Comparison of ENCODE assay signal across 8 mouse cellular contexts in genomic region chr17:36355343-36355742, GRCm38 (mm10). TPM values are rescaled to one million over a fixed set of nuclear protein-coding genes. Genes with fewer than 3 reads are reported as not detected.
DNase-seq lines count a peak whose midpoint lies in the region; ATAC-seq lines count a peak whose summit lies in the region.
"Not testable (repeated sequence)": the region's sequence is repeated elsewhere in the genome, so short reads cannot be mapped to it uniquely, and the experiment has no call there.
"Had no signal": no experiment of that assay in that cellular context is flagged by ENCODE, and none has a peak within 500 bp of the region (broad histone marks: within the 10 kb centered on the region; RNA-seq: fewer than 3 reads in every experiment).

No protein-coding gene starts in this region.

- H3K27ac ChIP-seq in midbrain, embryonic 14.5 days (replicated peaks; ENCODE audit: low read depth, low read length), result not testable (repeated sequence)

- H3K4me2 ChIP-seq in midbrain, embryonic 14.5 days (ENCODE audit: low read length), result not testable (repeated sequence)

- not testable (repeated sequence) for H3K9ac ChIP-seq in midbrain, embryonic 14.5 days (replicated peaks; ENCODE audit: low read length)

- peak; percentile 25 for DNase-seq in adrenal gland, adult 8-10 months
- DNase-seq in embryo, embryonic 11 days, result peak; percentile 62
- DNase-seq in gastrocnemius, postnatal 25 days, result peak; percentile 45
- DNase-seq in kidney, adult 8-10 months, result peak; percentile 45 to 53
- DNase-seq in left cerebral cortex, postnatal 10 days (ENCODE audit: extremely low spot score in 1 of 2, low spot score in 2 of 2), result peak; percentile 77 to 81
- DNase-seq in midbrain, embryonic 14.5 days, result peak; percentile 90
- peak; percentile 10 for DNase-seq in skeletal muscle tissue, adult 2 months (ENCODE audit: low read depth, low spot score)

- ATAC-seq in midbrain, embryonic 14.5 days (ENCODE audit: low FRiP score, low TSS enrichment), result not testable (repeated sequence)

- H3K36me3 ChIP-seq in midbrain, embryonic 14.5 days (ENCODE audit: control insufficient read depth, insufficient read depth, low read length), result not testable (repeated sequence)

- intact Hi-C loops in left cerebral cortex, postnatal 10 days (cut with DNase I), result loop anchor here (5.0 kb wide), 4 partner anchors 48 to 452 kb away; no protein-coding TSS in a partner anchor

- not testable (repeated sequence) for H3K27me3 ChIP-seq in midbrain, embryonic 14.5 days (ENCODE audit: control insufficient read depth, insufficient read depth, low read length)

- not testable (repeated sequence) for H3K4me3 ChIP-seq in midbrain, embryonic 14.5 days (replicated peaks; ENCODE audit: low read depth, low read length)

- H3K4me1 ChIP-seq in midbrain, embryonic 14.5 days (ENCODE audit: control insufficient read depth, insufficient read depth, low read length), result not testable (repeated sequence)

- H3K9me3 ChIP-seq in midbrain, embryonic 14.5 days (ENCODE audit: control insufficient read depth, low read length), result not testable (repeated sequence)

RNA-seq across cellular contexts. Expression of gene H2-M10.3, which starts 12.9 kb away (rescaled TPM):
- total RNA-seq in adrenal gland, adult 8-10 months (2022), result not detected
- total RNA-seq in gastrocnemius, postnatal 25 days (2021), result not detected
- total RNA-seq in left cerebral cortex, postnatal 10 days (2021), result not detected
- not detected in 2 replicates for polyA plus RNA-seq in midbrain, embryonic 14.5 days (2014; fragmentation: Nextera tagmentation; extraction: Ambion mirVana)
- polyA plus RNA-seq: kidney, embryonic 16.5 days had no signal

RNA-seq across cellular contexts. Expression of gene H2-M10.1, which starts 29.4 kb away (rescaled TPM):
- total RNA-seq in adrenal gland, adult 8-10 months (2022), result not detected
- total RNA-seq in gastrocnemius, postnatal 25 days (2021), result not detected
- not detected for total RNA-seq in left cerebral cortex, postnatal 10 days (2021)
- not detected in 2 replicates for polyA plus RNA-seq in midbrain, embryonic 14.5 days (2014; fragmentation: Nextera tagmentation; extraction: Ambion mirVana)
- polyA plus RNA-seq: kidney, embryonic 16.5 days had no signal

Comparison
In these comparisons a context has a peak if more than half of its experiments do, and no peak if none do; other contexts are left out.
1. DNase-seq: peak in every context shown above with its lines; median percentile 90 in midbrain, embryonic 14.5 days; 79 in left cerebral cortex, postnatal 10 days; 62 in embryo, embryonic 11 days; 49 in kidney, adult 8-10 months; 45 in gastrocnemius, postnatal 25 days; 25 in adrenal gland, adult 8-10 months; 10 in skeletal muscle tissue, adult 2 months.